Mouse (Mus musculus) B cell, adult 2 months (primary cell): Measurements from ENCODE around the gene Bcl2a1a.
"Not testable (repeated sequence)": the region's sequence is repeated elsewhere in the genome, so short reads cannot be mapped to it uniquely, and the experiment has no call there.

Experiments
- DNase-seq, 2 experiments: peaks; one replicate each; pipeline ENCODE4 v3.0.0; 2022

The Bcl2a1a gene

GRCm38 (mm10) chr9:88956670-88957153 is at the start of gene Bcl2a1a:
TSS of gene Bcl2a1a (plus strand) at chr9:88956900.
- peak; percentile 62 to 66 for DNase-seq

- DNase-seq, result not testable (repeated sequence)
Measured at GRCm38 (mm10) chr9:88916576-88916975, 40.1 kb upstream of the Bcl2a1a start.

- peak; percentile 27 for DNase-seq
Measured at GRCm38 (mm10) chr9:88938312-88938711, 18.4 kb upstream of the Bcl2a1a start.

- DNase-seq, result not testable (repeated sequence)
Measured at GRCm38 (mm10) chr9:88951466-88951865, 5.2 kb upstream of the Bcl2a1a start.

DNA sequence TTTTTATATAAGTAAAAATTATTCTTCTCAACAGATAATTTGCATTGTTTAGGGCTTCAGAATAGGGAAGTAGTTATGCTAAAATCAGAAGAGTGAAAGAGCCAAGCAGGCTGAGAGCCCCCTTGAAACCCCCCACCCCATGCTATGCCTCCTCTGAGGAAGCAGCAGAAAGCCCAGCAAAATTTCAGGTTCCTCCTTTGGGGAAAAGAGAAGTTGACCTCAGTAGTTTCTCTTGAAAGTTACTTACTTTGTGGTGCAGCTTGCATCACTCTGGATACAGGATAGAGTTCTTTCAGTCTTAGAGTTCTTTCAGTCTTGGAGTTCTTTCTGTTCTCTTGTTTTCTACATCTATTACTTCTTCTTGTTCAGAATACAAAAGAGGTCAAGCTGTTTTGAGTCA is 3.5 kb upstream of the Bcl2a1a start:
- peak; percentile 72 to 75 for DNase-seq

DNA sequence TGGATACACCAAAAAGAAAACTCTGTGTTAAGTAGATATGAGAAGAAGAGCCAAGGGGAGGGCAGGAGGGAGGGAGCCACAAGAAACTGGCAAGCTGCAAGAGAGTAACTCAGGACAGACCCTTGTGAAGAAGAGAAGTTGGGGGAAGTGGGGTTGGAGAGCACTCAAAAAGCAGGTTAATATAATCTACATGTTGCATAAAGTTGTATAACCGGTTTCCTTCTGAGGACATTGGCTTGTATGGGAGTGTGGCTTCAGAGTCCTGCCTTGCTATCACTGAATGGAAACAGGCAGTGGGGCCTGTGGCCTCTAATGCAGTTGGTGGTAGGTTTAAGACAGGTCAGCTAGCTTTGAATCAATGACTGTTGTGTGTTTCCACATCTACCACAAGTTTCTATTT is 1.5 kb upstream of the Bcl2a1a start:
- DNase-seq, result not testable (repeated sequence)

- not testable (repeated sequence) for DNase-seq
Measured at GRCm38 (mm10) chr9:88956035-88956434, 665 bp upstream of the Bcl2a1a start.

- no peak for DNase-seq
Measured at GRCm38 (mm10) chr9:88958891-88959290, 2.2 kb downstream of the Bcl2a1a start.

DNA sequence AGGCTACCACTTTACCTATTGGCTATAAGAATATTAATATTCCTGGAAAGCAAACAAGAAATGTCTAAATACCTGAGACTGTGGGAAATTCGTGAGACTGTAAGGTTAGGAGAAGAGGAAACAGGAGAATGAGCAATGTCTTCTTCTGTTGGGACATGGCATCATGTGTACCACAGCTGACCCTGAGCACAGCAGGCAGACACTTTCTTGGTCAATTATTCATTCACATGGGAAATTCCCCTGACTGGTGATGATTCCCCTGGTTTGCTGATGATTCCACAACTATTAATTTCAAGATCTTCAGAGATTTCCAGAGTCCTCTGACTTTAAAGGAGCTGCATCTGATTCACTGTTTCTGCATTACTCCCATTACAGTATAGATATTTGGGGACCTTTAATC is 3.3 kb downstream of the Bcl2a1a start:
- not testable (repeated sequence) for DNase-seq

GRCm38 (mm10) chr9:88966462-88966861 is 9.8 kb downstream of the Bcl2a1a start:
- not testable (repeated sequence) for DNase-seq

- DNase-seq, result not testable (repeated sequence)
Measured at GRCm38 (mm10) chr9:88969502-88969901, 12.8 kb downstream of the Bcl2a1a start.

DNA sequence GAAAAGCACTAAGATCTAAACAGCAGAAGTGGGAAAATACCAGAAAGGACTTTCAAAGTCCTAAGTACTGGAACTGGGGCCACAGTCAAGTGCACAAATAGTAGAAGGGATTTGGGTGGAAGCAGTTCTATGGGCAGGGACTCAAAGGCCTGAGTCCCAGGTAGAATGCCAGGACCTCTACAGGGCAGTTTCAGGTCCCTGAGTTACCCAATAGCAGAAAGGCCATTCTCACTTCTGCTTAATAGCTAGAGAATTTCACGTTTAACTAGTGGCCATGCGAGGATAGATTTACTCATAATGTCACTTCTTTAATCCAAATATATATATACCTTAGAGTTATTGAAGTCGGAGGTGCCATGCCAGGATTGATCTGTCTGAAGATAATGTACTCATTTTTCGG is 20.2 kb downstream of the Bcl2a1a start:
- DNase-seq, result not testable (repeated sequence)

DNA sequence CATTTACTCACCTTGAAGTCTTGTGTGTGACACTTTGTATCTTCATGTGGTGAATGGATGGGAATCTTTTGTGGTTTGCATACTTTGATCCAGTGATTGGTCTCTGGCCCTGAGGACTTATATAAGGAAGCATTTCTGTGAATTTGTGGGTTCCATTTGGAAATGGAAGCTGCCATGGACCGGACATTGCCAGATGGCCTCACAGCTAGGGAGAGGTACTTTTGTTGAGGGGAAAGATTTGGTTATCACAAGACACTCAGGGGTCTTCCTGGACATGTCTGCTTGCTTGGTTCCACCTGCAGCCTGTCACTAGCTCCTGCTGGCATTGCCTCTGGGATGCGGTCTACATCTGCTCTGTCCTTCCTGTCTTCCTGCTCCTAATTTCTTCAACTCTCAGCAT is 23.1 kb downstream of the Bcl2a1a start:
- DNase-seq, result not testable (repeated sequence)

GRCm38 (mm10) chr9:89001541-89001940 is 44.8 kb downstream of the Bcl2a1a start:
- not testable (repeated sequence) for DNase-seq
